Mouse (Mus musculus) liver, embryonic 14.5 days (tissue): ENCODE results near the gene Slc25a23.

Experiments used
- CTCF ChIP-seq: IDR thresholded peaks from 2 replicates; pipeline ENCODE4 v1.5.1; 2016; ENCODE audit warnings: antibody characterized with exemption, low read depth, control low read depth
- EP300 ChIP-seq: IDR thresholded peaks from 2 replicates; pipeline ENCODE4 v1.6.1; 2016; ENCODE audit warnings: antibody characterized with exemption, low read depth

- TF ChIP-seq CTCF (peak; percentile 94), EP300 (no peak)
These were observed 36.9 kb upstream of the Slc25a23 start for GRCm38 (mm10) chr17:57096623-57096920.
